Mouse (Mus musculus): Measurements from ENCODE around the gene Foxa3.
A peak's percentile ranks its signal among the peaks of the same experiment; 100 is the strongest.

GRCm38 (mm10) chr7:19029084-19029653, 5.8 kb upstream of the Foxa3 start:
- TF ChIP-seq EP300 (IDR thresholded peaks at IDR 0.05; ENCODE audit: insufficient read depth, low read depth, low read length) (0 out of 2 replicates have a peak, but pooled peaks have one; percentile 20), POLR2A (IDR thresholded peaks at IDR 0.05; ENCODE audit: insufficient read depth, low read depth, low read length) (no peak), CTCF (IDR thresholded peaks at IDR 0.05) (peak; percentile 82)
